Mouse (Mus musculus): ENCODE measurements around the gene Rbms3. TPM values are rescaled to one million over a fixed set of nuclear protein-coding genes. Genes with fewer than 3 reads are reported as not detected.
A peak's percentile ranks its signal among the peaks of the same experiment; 100 is the strongest.

The Rbms3 gene
- polyA plus RNA-seq, 1 experiment from 2014 or later: 76.1 TPM

DNA sequence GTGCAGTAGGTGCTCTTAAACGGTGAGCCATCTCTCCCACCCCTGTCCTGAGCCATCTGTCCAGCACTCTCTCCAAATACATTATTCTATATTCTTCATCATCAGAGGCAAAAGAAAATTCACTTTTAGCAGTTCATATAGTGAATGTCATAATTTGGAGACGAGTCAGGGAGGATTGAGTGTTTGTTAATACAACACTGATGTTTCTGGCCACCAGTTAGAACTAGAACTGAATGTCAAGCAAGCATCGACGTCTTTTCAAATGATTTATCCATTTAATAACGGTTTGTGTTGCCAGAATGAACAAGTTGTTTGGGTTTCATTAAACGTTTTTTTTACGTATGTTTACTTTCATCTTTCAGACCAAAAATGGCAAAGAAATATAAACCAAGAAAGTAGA, 901.1 kb downstream of the Rbms3 start:
- Histone ChIP-seq H3K4me3 (replicated peaks) (no peak overlapping the region), H3K9me3 (replicated peaks) (no peaks in the 10 kb centered on the region), H3K36me3 (no peaks in the 10 kb centered on the region), H3K27ac (no peak overlapping the region), H3K9ac (no peak overlapping the region), H3K4me1 (no peaks in the 10 kb centered on the region), H3K4me2 (no peak overlapping the region), H3K27me3 (no peaks in the 10 kb centered on the region)
- no peak for ATAC-seq (replicated peaks; ENCODE audit: low FRiP score)
- 66% methylated on average over 7 of the region's 7 CpGs for WGBS

DNA sequence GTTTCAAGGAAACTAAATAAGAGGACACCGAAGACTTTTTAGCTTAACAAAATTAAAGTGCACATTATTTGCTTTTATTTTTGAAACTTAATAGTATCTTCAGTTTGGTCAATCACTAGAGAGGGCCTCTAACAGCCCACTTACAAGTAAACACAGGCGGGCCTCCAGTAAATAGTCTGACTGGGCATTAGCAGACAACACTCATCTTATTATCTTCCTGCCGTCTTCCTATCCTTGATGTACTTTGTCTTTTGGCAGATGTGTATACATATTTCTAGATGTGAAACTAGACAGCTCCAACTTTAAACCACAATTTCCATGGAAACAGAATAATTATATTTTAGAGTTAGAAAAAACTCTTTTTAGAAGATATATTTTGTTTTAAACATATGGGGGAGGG, 901.6 kb downstream of the Rbms3 start:
- no peaks in the 10 kb centered on the region for H3K36me3 ChIP-seq
- H3K27ac ChIP-seq: no peak overlapping the region
- no peak overlapping the region for H3K9ac ChIP-seq
- no peaks in the 10 kb centered on the region for H3K27me3 ChIP-seq
- H3K9me3 ChIP-seq (replicated peaks): no peaks in the 10 kb centered on the region
- no peaks in the 10 kb centered on the region for H3K4me1 ChIP-seq
- ATAC-seq (replicated peaks; ENCODE audit: low FRiP score): no peak
- WGBS: 85% methylated on average over 3 of the region's 3 CpGs
- H3K4me3 ChIP-seq (replicated peaks): no peak overlapping the region
- H3K4me2 ChIP-seq: no peak overlapping the region

DNA sequence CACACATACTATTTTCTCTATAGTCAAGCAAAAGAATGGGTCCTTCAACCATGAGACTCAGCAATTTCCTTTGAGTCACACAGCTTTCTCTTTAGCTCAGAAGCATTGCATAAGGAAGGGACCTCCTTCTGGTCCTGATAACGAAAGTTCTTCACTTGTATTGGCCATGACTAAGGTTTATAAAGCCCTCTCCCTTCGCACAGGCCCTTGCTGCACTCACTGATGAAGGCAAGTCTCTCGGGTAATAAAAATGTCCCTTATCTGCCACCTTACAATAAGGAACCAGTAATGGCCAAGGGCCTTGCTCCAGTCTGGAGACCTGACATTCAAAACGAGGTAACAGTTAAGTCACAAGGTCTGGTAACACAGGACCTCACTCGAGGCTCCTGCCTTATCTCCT, 905.1 kb downstream of the Rbms3 start:
- no peak for ATAC-seq (replicated peaks; ENCODE audit: low FRiP score)
- H3K9ac ChIP-seq: no peak overlapping the region
- no peaks in the 10 kb centered on the region for H3K36me3 ChIP-seq
- 72% methylated on average over 5 of the region's 5 CpGs for WGBS
- no peak overlapping the region for H3K4me3 ChIP-seq (replicated peaks)
- H3K4me1 ChIP-seq: no peaks in the 10 kb centered on the region
- no peaks in the 10 kb centered on the region for H3K27me3 ChIP-seq
- no peaks in the 10 kb centered on the region for H3K9me3 ChIP-seq (replicated peaks)
- H3K4me2 ChIP-seq: no peak overlapping the region
- H3K27ac ChIP-seq: no peak overlapping the region

DNA sequence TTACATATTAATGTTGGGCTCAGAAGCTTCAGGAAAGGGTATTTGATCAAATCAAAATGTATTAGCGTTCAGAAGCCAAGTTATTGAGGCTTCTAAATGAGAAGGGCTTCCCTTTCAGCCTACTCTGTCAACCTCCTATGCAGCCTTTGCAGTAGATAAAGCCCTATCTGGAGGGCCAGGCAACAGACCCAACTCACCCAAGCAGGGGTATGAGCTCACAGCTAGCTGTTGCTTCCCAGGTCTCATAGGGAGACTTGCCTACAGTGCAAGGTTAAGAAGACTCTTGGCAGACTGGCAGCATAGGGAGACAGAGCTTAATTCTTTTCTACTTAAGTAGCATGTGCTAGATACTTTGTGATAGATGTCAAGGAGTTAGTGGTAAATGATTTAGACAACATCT, 926.6 kb downstream of the Rbms3 start:
- no peak overlapping the region for H3K27ac ChIP-seq
- H3K4me2 ChIP-seq: no peak overlapping the region
- 97% methylated on average over 1 of the region's 1 CpGs for WGBS
- 0 out of 2 replicates have a peak, but pooled peaks cover 3% of the 10 kb centered on the region for H3K9me3 ChIP-seq (replicated peaks)
- no peak overlapping the region for H3K9ac ChIP-seq
- 0 out of 2 replicates have a peak, but pooled peaks cover 4% of the 10 kb centered on the region for H3K4me1 ChIP-seq
- no peak overlapping the region for H3K4me3 ChIP-seq (replicated peaks)
- no peak for ATAC-seq (replicated peaks; ENCODE audit: low FRiP score)
- 0 out of 2 replicates have a peak, but pooled peaks cover 6% of the 10 kb centered on the region for H3K36me3 ChIP-seq
- H3K27me3 ChIP-seq: no peaks in the 10 kb centered on the region

DNA sequence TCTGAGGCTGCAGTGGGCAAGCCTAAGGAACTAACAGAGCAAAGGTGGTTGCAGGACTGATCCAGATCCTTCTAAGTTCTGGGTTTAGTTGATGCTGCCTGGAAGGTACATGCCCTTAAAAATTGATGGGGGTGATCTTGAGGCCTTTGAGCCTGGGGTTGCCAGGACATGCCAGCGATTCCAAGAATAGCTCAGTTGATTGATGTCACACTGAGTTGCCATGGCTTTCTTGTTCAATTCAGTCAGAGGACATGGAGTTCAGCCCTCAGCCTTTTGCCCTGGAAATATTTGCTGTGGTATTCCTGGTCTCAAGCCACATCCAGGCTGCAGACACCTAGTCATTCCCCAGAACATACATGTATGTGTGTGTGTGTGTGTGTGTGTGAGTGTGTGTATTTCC, 927.1 kb downstream of the Rbms3 start:
- Histone ChIP-seq H3K27ac (peak overlapping the region; percentile 61), H3K27me3 (no peaks in the 10 kb centered on the region), H3K4me3 (replicated peaks) (no peak overlapping the region), H3K36me3 (0 out of 2 replicates have a peak, but pooled peaks cover 6% of the 10 kb centered on the region), H3K4me2 (no peak overlapping the region), H3K4me1 (0 out of 2 replicates have a peak, but pooled peaks cover 4% of the 10 kb centered on the region), H3K9me3 (replicated peaks) (0 out of 2 replicates have a peak, but pooled peaks cover 3% of the 10 kb centered on the region), H3K9ac (no peak overlapping the region)
- 78% methylated on average over 1 of the region's 1 CpGs for WGBS
- no peak for ATAC-seq (replicated peaks; ENCODE audit: low FRiP score)

DNA sequence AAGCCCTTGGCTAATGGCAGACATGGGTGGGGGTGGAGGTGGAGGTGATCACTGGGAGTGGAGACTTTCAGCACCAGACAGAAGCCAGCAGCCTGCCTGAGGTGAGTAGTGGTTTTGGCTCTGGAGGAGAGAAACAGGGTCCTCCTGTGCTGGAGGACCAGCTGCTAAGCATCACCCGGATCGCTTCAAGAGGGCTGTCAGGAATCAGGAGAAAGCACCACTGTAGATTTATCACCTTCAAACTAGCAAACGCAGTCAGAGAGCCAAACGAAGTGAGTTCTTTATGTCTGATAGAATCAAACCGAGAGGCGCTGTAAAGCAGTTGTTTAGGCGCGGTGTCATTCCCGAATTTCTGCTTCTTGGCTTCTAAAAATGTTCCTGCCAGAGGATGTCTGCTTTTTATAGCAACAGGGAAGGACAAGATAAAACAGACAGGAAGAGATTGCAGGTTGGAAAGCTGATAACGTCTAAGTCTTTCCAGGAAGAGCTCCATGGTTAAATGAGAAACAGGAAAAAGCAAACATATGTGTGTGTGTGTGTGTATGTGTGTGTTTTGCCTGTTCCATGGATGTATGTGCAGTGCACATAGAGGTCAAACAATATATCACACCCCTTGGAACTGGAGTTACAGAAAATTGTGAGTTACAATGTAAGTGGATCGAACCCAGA, 928.1 kb downstream of the Rbms3 start:
- no peak overlapping the region for H3K4me2 ChIP-seq
- peak overlapping the region; percentile 61 for H3K27ac ChIP-seq
- no peak overlapping the region for H3K4me3 ChIP-seq (replicated peaks)
- H3K27me3 ChIP-seq: no peaks in the 10 kb centered on the region
- 0 out of 2 replicates have a peak, but pooled peaks cover 4% of the 10 kb centered on the region for H3K4me1 ChIP-seq
- H3K9me3 ChIP-seq (replicated peaks): 0 out of 2 replicates have a peak, but pooled peaks cover 3% of the 10 kb centered on the region
- 22% methylated on average over 11 of the region's 11 CpGs for WGBS
- ATAC-seq (replicated peaks; ENCODE audit: low FRiP score): 0 out of 2 replicates have a peak, but pooled peaks have one; percentile 25
- 0 out of 2 replicates have a peak, but pooled peaks cover 6% of the 10 kb centered on the region for H3K36me3 ChIP-seq
- no peak overlapping the region for H3K9ac ChIP-seq

DNA sequence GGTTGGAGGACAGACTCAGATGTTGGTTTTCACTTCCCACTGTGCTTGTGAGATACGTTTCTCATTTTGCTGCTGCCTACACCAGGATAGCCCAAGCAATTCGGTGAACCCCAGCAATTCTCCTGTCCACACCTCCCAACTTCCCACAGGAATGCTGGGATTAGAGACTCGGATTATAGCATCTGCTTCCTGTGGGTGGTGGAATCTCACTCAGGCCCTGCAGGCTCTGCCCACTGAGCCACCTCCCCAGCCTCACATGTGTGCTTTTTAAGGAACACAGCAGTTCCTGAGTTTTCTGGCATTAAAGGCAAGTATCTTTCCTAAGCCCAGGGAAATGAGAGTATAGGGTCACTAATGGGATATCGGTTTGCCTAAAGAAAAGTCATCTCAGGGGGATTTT, 941.1 kb downstream of the Rbms3 start:
- H3K27ac ChIP-seq: no peak overlapping the region
- ATAC-seq (replicated peaks; ENCODE audit: low FRiP score): no peak
- no peak overlapping the region for H3K4me2 ChIP-seq
- H3K4me1 ChIP-seq: no peaks in the 10 kb centered on the region
- H3K9ac ChIP-seq: no peak overlapping the region
- WGBS: 86% methylated on average over 4 of the region's 4 CpGs
- H3K27me3 ChIP-seq: no peaks in the 10 kb centered on the region
- no peak overlapping the region for H3K4me3 ChIP-seq (replicated peaks)
- H3K9me3 ChIP-seq (replicated peaks): no peaks in the 10 kb centered on the region
- H3K36me3 ChIP-seq: peaks cover 8% of the 10 kb centered on the region; the same call in 1 of the 2 replicates

DNA sequence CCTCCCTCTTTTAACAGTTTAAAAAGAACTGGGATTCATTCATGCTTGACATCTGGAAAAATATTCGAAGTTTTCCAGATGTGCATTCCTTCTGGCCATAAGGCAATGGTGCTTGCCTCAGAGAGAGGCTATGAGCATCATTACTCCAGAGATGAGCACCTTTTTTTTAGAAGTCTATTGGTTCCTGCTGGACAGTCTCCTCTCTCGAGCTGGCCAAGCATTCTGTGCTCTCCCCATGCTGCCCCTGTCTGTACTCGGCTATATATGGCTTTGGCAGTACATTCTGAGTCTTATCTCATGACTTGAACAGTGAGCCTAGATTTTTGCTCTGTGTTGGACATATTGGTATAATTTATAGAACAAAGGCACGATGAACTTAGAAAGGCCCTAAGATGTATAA, 952.6 kb downstream of the Rbms3 start:
- H3K4me2 ChIP-seq: no peak overlapping the region
- no peaks in the 10 kb centered on the region for H3K9me3 ChIP-seq (replicated peaks)
- 0 out of 2 replicates have a peak, but pooled peaks have one; percentile 25 for ATAC-seq (replicated peaks; ENCODE audit: low FRiP score)
- no peak overlapping the region for H3K9ac ChIP-seq
- H3K36me3 ChIP-seq: 0 out of 2 replicates have a peak, but pooled peaks cover 2% of the 10 kb centered on the region
- peaks cover 15% of the 10 kb centered on the region for H3K4me1 ChIP-seq
- WGBS: 55% methylated on average over 4 of the region's 4 CpGs
- H3K4me3 ChIP-seq (replicated peaks): no peak overlapping the region
- peak overlapping the region; percentile 75 for H3K27ac ChIP-seq
- no peaks in the 10 kb centered on the region for H3K27me3 ChIP-seq

DNA sequence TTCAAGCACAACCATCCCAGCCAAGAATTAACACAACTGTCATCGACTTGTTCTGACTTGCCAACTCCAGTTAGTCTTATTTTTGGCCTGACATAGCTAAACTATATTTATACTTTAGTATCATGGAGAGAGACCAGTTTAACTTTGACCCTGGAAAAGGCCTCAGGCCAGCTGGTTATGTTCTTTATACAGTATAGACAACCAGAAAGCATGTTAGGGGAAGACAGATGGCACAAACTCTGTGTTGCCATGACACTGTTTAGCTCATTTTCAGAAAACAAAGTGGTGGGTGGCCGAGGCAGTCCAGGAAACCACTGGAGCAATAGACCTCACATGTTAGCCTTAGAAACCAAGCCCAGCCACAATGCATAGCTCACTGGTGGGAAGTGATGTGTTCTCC, 953.3 kb downstream of the Rbms3 start:
- H3K27me3 ChIP-seq: no peaks in the 10 kb centered on the region
- H3K36me3 ChIP-seq: 0 out of 2 replicates have a peak, but pooled peaks cover 2% of the 10 kb centered on the region
- peaks cover 15% of the 10 kb centered on the region for H3K4me1 ChIP-seq
- H3K27ac ChIP-seq: peak overlapping the region; percentile 75
- peak; percentile 46; the same call in 1 of the 2 replicates for ATAC-seq (replicated peaks; ENCODE audit: low FRiP score)
- no peak overlapping the region for H3K9ac ChIP-seq
- H3K4me3 ChIP-seq (replicated peaks): no peak overlapping the region
- 54% methylated on average over 2 of the region's 2 CpGs for whole genome bisulfite sequencing
- H3K4me2 ChIP-seq: no peak overlapping the region
- no peaks in the 10 kb centered on the region for H3K9me3 ChIP-seq (replicated peaks)

DNA sequence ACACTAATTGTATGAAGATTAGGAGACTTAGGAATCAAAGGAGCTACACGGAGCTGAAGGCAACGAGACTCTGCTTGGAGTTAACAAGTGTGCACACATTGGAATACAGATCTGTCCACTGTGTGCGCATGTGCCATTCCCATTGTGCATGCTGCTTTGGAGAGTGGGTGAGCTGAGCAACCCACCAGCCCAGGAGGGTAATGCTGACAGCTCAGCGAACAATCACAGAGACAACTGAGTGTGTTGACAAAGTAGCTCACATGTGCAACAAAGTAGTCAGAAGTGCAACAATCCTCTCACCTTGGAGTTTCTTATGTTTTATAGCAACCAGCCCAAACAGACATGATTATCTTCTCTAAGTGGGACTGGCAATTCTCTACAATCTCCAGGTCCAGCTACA, 955.5 kb downstream of the Rbms3 start:
- H3K4me3 ChIP-seq (replicated peaks): no peak overlapping the region
- no peaks in the 10 kb centered on the region for H3K9me3 ChIP-seq (replicated peaks)
- WGBS: 87% methylated on average over 4 of the region's 4 CpGs
- no peaks in the 10 kb centered on the region for H3K27me3 ChIP-seq
- H3K27ac ChIP-seq: no peak overlapping the region
- no peak for ATAC-seq (replicated peaks; ENCODE audit: low FRiP score)
- no peak overlapping the region for H3K9ac ChIP-seq
- peaks cover 13% of the 10 kb centered on the region for H3K4me1 ChIP-seq
- H3K36me3 ChIP-seq: no peaks in the 10 kb centered on the region
- no peak overlapping the region for H3K4me2 ChIP-seq

DNA sequence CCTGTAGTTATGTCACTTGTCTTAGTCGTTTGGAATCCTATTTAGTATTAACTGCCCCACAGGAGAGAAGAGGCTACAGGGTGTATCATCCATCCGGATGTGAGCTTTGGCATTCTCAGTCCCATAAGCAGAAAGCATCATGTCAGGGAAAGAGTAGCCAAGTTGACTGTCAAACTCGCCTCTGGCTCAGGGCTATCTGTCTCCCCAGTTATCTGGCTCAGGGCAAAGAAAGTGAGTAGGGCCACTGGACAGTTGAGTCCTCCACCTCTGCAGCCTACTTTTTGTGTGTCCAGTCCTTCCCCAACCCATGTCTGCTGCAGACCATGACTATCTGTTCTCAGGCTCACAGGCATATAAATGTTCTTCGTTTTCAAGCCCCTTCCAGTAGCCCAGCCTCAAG, 968.7 kb downstream of the Rbms3 start:
- H3K4me2 ChIP-seq: no peak overlapping the region
- H3K9ac ChIP-seq: no peak overlapping the region
- no peak for ATAC-seq (replicated peaks; ENCODE audit: low FRiP score)
- no peak overlapping the region for H3K27ac ChIP-seq
- peaks cover 17% of the 10 kb centered on the region for H3K36me3 ChIP-seq
- no peak overlapping the region for H3K4me3 ChIP-seq (replicated peaks)
- 81% methylated on average over 4 of the region's 4 CpGs for WGBS
- H3K27me3 ChIP-seq: no peaks in the 10 kb centered on the region
- H3K4me1 ChIP-seq: no peaks in the 10 kb centered on the region
- H3K9me3 ChIP-seq (replicated peaks): no peaks in the 10 kb centered on the region

DNA sequence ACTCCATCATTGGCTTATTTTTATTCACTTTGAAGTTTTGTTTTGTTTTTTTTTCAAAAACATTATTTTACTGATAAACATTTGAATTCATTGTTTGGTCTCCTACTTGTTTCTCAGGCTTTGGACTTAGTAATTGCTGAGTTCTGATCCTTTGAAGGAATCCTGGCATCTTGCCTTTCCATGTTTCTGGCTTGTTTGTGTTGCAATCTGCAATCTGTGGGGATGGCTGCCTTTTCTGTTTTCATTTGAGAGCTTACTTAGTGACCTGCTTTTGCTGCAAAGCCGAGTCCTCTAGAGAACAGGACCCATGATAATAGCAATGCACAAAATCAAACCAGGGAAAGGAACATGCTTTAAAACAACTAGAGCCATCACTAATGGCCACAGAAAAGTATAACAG, 969.8 kb downstream of the Rbms3 start:
- 68% methylated on average over 1 of the region's 1 CpGs for WGBS
- H3K9me3 ChIP-seq (replicated peaks): no peaks in the 10 kb centered on the region

More for the DNA sequence above, 969.8 kb downstream of the Rbms3 start:
- Histone ChIP-seq H3K27me3 (no peaks in the 10 kb centered on the region), H3K4me3 (replicated peaks) (no peak overlapping the region), H3K4me2 (no peak overlapping the region), H3K36me3 (peaks cover 15% of the 10 kb centered on the region), H3K27ac (no peak overlapping the region), H3K4me1 (no peaks in the 10 kb centered on the region), H3K9ac (no peak overlapping the region)
- ATAC-seq (replicated peaks; ENCODE audit: low FRiP score): no peak

Data from kidney, embryonic 15.5 days (tissue).